Mouse (Mus musculus): ENCODE data around the gene Vmn1r61. TPM values are rescaled to one million over a fixed set of nuclear protein-coding genes. Genes with fewer than 3 reads are reported as not detected.

Vmn1r61 gene
- total RNA-seq (2021) (not detected), polyA plus RNA-seq (2012; rRNA removed) (not detected in 2 replicates)
- long read RNA-seq, result 0 reads

GRCm38 (mm10) chr7:5613195-5613594 lies at the start of gene Vmn1r61:
TSS of gene Vmn1r61 (minus strand) at chr7:5613295.
- DNase-seq, result no peak

Other genes with a start within 250 kb of the Vmn1r61 start
- not detected for gene Vmn1r58, start 199.9 kb downstream of the Vmn1r61 start, total RNA-seq (2021)
- gene Vmn1r58, start 199.9 kb downstream of the Vmn1r61 start, polyA plus RNA-seq (2012; rRNA removed), result not detected in 2 replicates
- gene Vmn1r59, start 156.5 kb downstream of the Vmn1r61 start, total RNA-seq (2021), result not detected
- not detected in 2 replicates for gene Vmn1r59, start 156.5 kb downstream of the Vmn1r61 start, polyA plus RNA-seq (2012; rRNA removed)
- gene Vmn2r28, start 119.3 kb downstream of the Vmn1r61 start, total RNA-seq (2021), result not detected
- gene Vmn2r28, start 119.3 kb downstream of the Vmn1r61 start, polyA plus RNA-seq (2012; rRNA removed), result not detected in 2 replicates
- gene Vmn1r60, start 66.0 kb downstream of the Vmn1r61 start, total RNA-seq (2021), result not detected
- gene Vmn1r60, start 66.0 kb downstream of the Vmn1r61 start, polyA plus RNA-seq (2012; rRNA removed), result not detected in 2 replicates
- gene Vmn1r62, start 60.3 kb upstream of the Vmn1r61 start, total RNA-seq (2021), result not detected
- gene Vmn1r62, start 60.3 kb upstream of the Vmn1r61 start, polyA plus RNA-seq (2012; rRNA removed), result not detected in 2 replicates
- not detected for gene Vmn1r63, start 192.2 kb upstream of the Vmn1r61 start, total RNA-seq (2021)
- gene Vmn1r63, start 192.2 kb upstream of the Vmn1r61 start, polyA plus RNA-seq (2012; rRNA removed), result not detected in 2 replicates